Mouse (Mus musculus) intestine, embryonic 14.5 days (tissue): ENCODE measurements around the gene Kmt5c. TPM values are rescaled to one million over a fixed set of nuclear protein-coding genes. Genes with fewer than 3 reads are reported as not detected.

Source experiments
- ATAC-seq: fragments of 200-750 bp; cut with Nextera tagmentation; replicated peaks from 2 replicates; pipeline ENCODE4 v1.8.0; 2017; ENCODE audit warnings: low read depth, moderate number of reproducible peaks, moderate TSS enrichment, moderate library complexity; ENCODE audit not compliant: low FRiP score, low TSS enrichment
- DNase-seq: peaks from one replicate; pipeline ENCODE4 v3.0.0-alpha.2; 2018; ENCODE audit warnings: low spot score
- H3K27ac ChIP-seq: fragments of 300-500 bp; sonication (generic); 2 replicates; pipeline ENCODE4 v1.5.1; 2014; ENCODE audit warnings: low read depth, mild to moderate bottlenecking, control low read depth
- H3K27me3 ChIP-seq: fragments of 300-500 bp; sonication (generic); replicated peaks from 2 replicates; pipeline ENCODE4 v1.6.1; 2014; ENCODE audit warnings: low read length, control low read depth; ENCODE audit not compliant: control insufficient read depth, insufficient read depth
- H3K36me3 ChIP-seq: fragments of 300-500 bp; sonication (generic); 2 replicates; pipeline ENCODE4 v1.6.1; 2014; ENCODE audit warnings: low read length, control low read depth; ENCODE audit not compliant: control insufficient read depth, insufficient read depth
- H3K4me1 ChIP-seq: fragments of 300-500 bp; sonication (generic); replicated peaks from 2 replicates; pipeline ENCODE4 v1.6.1; 2014; ENCODE audit warnings: low read length, control low read depth, mixed read lengths; ENCODE audit not compliant: control insufficient read depth, insufficient read depth
- H3K4me2 ChIP-seq: fragments of 300-500 bp; sonication (generic); 2 replicates; pipeline ENCODE4 v1.6.1; 2014; ENCODE audit warnings: low read length
- H3K4me3 ChIP-seq: fragments of 300-500 bp; sonication (generic); 2 replicates; pipeline ENCODE4 v1.5.1; 2014; ENCODE audit warnings: low read depth, low read length, control low read depth, mixed read lengths
- H3K9ac ChIP-seq: fragments of 300-500 bp; sonication (generic); 2 replicates; pipeline ENCODE4 v1.6.1; 2014; ENCODE audit warnings: mild to moderate bottlenecking, low read length
- H3K9me3 ChIP-seq: fragments of 300-500 bp; sonication (generic); 2 replicates; pipeline ENCODE4 v1.6.1; 2016; ENCODE audit warnings: low read length, control low read depth; ENCODE audit not compliant: control insufficient read depth
- WGBS: fragments of 180-500 bp; shearing (Covaris S2); extraction: QIAGEN DNeasy Blood & Tissue Kit; methylation state at CpG from one replicate; pipeline ENCODE4 v1.1.7; 2014; 5-methylcytosine and 5-hydroxymethylcytosine counted together
- polyA plus RNA-seq: library from polyadenylated mRNA; unstranded; fragments of >200 nt; fragmentation: Nextera tagmentation; extraction: Ambion mirVana; gene quantifications from 2 replicates; pipeline ENCODE4 v1.2.1, GENCODE M21; 2014

Gene Kmt5c
- polyA plus RNA-seq = 63.6 and 66.9 TPM in 2 replicates

GRCm38 (mm10) chr7:4739544-4740275, at the start of gene Kmt5c:
TSS of gene Kmt5c (plus strand) at chr7:4740115.
- Histone ChIP-seq H3K9ac (peak within 1 kb of the TSS; percentile 77), H3K4me1 (peaks cover 25% of the 10 kb centered on the region), H3K27ac (peak within 1 kb of the TSS; percentile 86), H3K36me3 (peaks cover 24% of the 10 kb centered on the region; the same call in 1 of the 2 replicates), H3K4me3 (peak within 1 kb of the TSS; percentile 77), H3K9me3 (no peaks in the 10 kb centered on the region), H3K4me2 (peak within 1 kb of the TSS; percentile 80), H3K27me3 (no peaks in the 10 kb centered on the region)
- DNase-seq = peak; percentile 93
- ATAC-seq = peak; percentile 97
- under 1% methylated on average over 36 of the region's 44 CpGs for WGBS

GRCm38 (mm10) chr7:4690387-4690786, 49.5 kb upstream of the Kmt5c start, which contains the start of gene Brsk1:
TSS of gene Brsk1 (plus strand) at chr7:4690604.
- peaks cover 26% of the 10 kb centered on the region for H3K36me3 ChIP-seq
- H3K27me3 ChIP-seq = no peaks in the 10 kb centered on the region
- H3K27ac ChIP-seq = peak within 1 kb of the TSS; percentile 90
- H3K4me3 ChIP-seq = peak within 1 kb of the TSS; percentile 75
- H3K9me3 ChIP-seq = no peaks in the 10 kb centered on the region
- WGBS = 0% methylated on average over 11 of the region's 18 CpGs
- ATAC-seq = peak; percentile 69
- H3K4me1 ChIP-seq = peaks cover 6% of the 10 kb centered on the region; the same call in 1 of the 2 replicates
- peak within 1 kb of the TSS; percentile 83 for H3K4me2 ChIP-seq
- DNase-seq = peak; percentile 96
- peak within 1 kb of the TSS; percentile 97 for H3K9ac ChIP-seq

- Histone ChIP-seq H3K4me2 (peak overlapping the region; percentile 83), H3K27ac (peak overlapping the region; percentile 90), H3K4me3 (peak overlapping the region; percentile 75), H3K27me3 (no peaks in the 10 kb centered on the region), H3K9me3 (no peaks in the 10 kb centered on the region), H3K9ac (peak overlapping the region; percentile 97), H3K4me1 (peaks cover 6% of the 10 kb centered on the region; the same call in 1 of the 2 replicates), H3K36me3 (peaks cover 33% of the 10 kb centered on the region)
- ATAC-seq (peak; percentile 78), DNase-seq (peak; percentile 66)
- 6% methylated on average over 22 of the region's 35 CpGs for WGBS
Observed at GRCm38 (mm10) chr7:4690951-4691653, 48.8 kb upstream of the Kmt5c start.

GRCm38 (mm10) chr7:4693004-4693403, 46.9 kb upstream of the Kmt5c start:
- ATAC-seq = no peak
- no peak overlapping the region for H3K4me3 ChIP-seq
- no peaks in the 10 kb centered on the region for H3K27me3 ChIP-seq
- DNase-seq = no peak
- 88% methylated on average over 6 of the region's 6 CpGs for WGBS
- H3K9me3 ChIP-seq = no peaks in the 10 kb centered on the region
- no peak overlapping the region for H3K9ac ChIP-seq
- H3K4me1 ChIP-seq = peaks cover 6% of the 10 kb centered on the region; the same call in 1 of the 2 replicates
- no peak overlapping the region for H3K27ac ChIP-seq
- peaks cover 47% of the 10 kb centered on the region for H3K36me3 ChIP-seq
- no peak overlapping the region for H3K4me2 ChIP-seq

GRCm38 (mm10) chr7:4702334-4702733, 37.6 kb upstream of the Kmt5c start:
- H3K9me3 ChIP-seq = no peaks in the 10 kb centered on the region
- no peaks in the 10 kb centered on the region for H3K4me1 ChIP-seq
- H3K27me3 ChIP-seq = no peaks in the 10 kb centered on the region
- H3K4me3 ChIP-seq = no peak overlapping the region
- DNase-seq = no peak
- H3K4me2 ChIP-seq = no peak overlapping the region
- ATAC-seq = no peak
- H3K27ac ChIP-seq = no peak overlapping the region
- WGBS = 54% methylated on average over 8 of the region's 8 CpGs
- no peak overlapping the region for H3K9ac ChIP-seq
- H3K36me3 ChIP-seq = peaks cover 79% of the 10 kb centered on the region

- Histone ChIP-seq H3K36me3 (peaks cover 81% of the 10 kb centered on the region), H3K4me2 (no peak overlapping the region), H3K9me3 (no peaks in the 10 kb centered on the region), H3K27ac (no peak overlapping the region), H3K4me3 (no peak overlapping the region), H3K4me1 (no peaks in the 10 kb centered on the region), H3K27me3 (no peaks in the 10 kb centered on the region), H3K9ac (no peak overlapping the region)
- no peak for ATAC-seq
- DNase-seq = no peak
- WGBS = 93% methylated on average over 7 of the region's 7 CpGs
Observed at GRCm38 (mm10) chr7:4703195-4703594, 36.7 kb upstream of the Kmt5c start.

- Histone ChIP-seq H3K27me3 (no peaks in the 10 kb centered on the region), H3K4me2 (no peak overlapping the region), H3K36me3 (peaks cover 79% of the 10 kb centered on the region), H3K4me3 (no peak overlapping the region), H3K4me1 (no peaks in the 10 kb centered on the region), H3K27ac (no peak overlapping the region), H3K9ac (no peak overlapping the region), H3K9me3 (no peaks in the 10 kb centered on the region)
- ATAC-seq (no peak), DNase-seq (peak; percentile 73)
- 51% methylated on average over 18 of the region's 18 CpGs for WGBS
Observed at GRCm38 (mm10) chr7:4705098-4705497, 34.8 kb upstream of the Kmt5c start.

GRCm38 (mm10) chr7:4712594-4712993, 27.3 kb upstream of the Kmt5c start:
- DNase-seq (no peak), ATAC-seq (no peak)
- 88% methylated on average over 3 of the region's 3 CpGs for WGBS
- H3K27me3 ChIP-seq = no peaks in the 10 kb centered on the region
- H3K4me1 ChIP-seq = no peaks in the 10 kb centered on the region
- H3K9me3 ChIP-seq = no peaks in the 10 kb centered on the region
- no peak overlapping the region for H3K4me3 ChIP-seq
- no peak overlapping the region for H3K27ac ChIP-seq
- H3K36me3 ChIP-seq = peaks cover 85% of the 10 kb centered on the region
- H3K9ac ChIP-seq = no peak overlapping the region
- no peak overlapping the region for H3K4me2 ChIP-seq
